Mouse (Mus musculus) testis, adult 2 months (tissue): ENCODE measurements around the gene Srebf1. TPM values are rescaled to one million over a fixed set of nuclear protein-coding genes. Genes with fewer than 3 reads are reported as not detected.

Experiments used
- H3K27ac ChIP-seq: fragments of 200-500 bp; 2 replicates; pipeline ENCODE4 v1.5.1; 2012; ENCODE audit warnings: low read depth, low read length; ENCODE audit not compliant: control insufficient read depth, insufficient read depth
- H3K27me3 ChIP-seq: fragments of 200-500 bp; 2 replicates; pipeline ENCODE4 v1.6.1; 2012; ENCODE audit warnings: mild to moderate bottlenecking, low read length, moderate library complexity; ENCODE audit not compliant: control insufficient read depth, insufficient read depth
- H3K36me3 ChIP-seq: fragments of 200-500 bp; 2 replicates; pipeline ENCODE4 v1.6.1; 2012; ENCODE audit warnings: mild to moderate bottlenecking, low read length; ENCODE audit not compliant: control insufficient read depth, insufficient read depth
- H3K4me1 ChIP-seq: fragments of 200-500 bp; 2 replicates; pipeline ENCODE4 v1.6.1; 2012; ENCODE audit warnings: low read length; ENCODE audit not compliant: control insufficient read depth, insufficient read depth
- H3K4me3 ChIP-seq: fragments of 200-500 bp; 2 replicates; pipeline ENCODE4 v1.5.1; 2012; ENCODE audit warnings: low read depth, mild to moderate bottlenecking, low read length, moderate library complexity, mixed read lengths; ENCODE audit not compliant: control insufficient read depth
- CTCF ChIP-seq: fragments of 200-500 bp; IDR thresholded peaks from 2 replicates; pipeline ENCODE4 v1.5.1; 2012; ENCODE audit warnings: low read depth, mild to moderate bottlenecking, inconsistent platforms, low read length, moderate library complexity; ENCODE audit not compliant: control insufficient read depth, insufficient read depth, insufficient replicate concordance
- POLR2A ChIP-seq: fragments of 200-500 bp; IDR thresholded peaks from 2 replicates; pipeline ENCODE4 v1.6.1; 2012; ENCODE audit warnings: low read depth, mild to moderate bottlenecking, inconsistent platforms, low read length, moderate library complexity; ENCODE audit not compliant: control insufficient read depth
- polyA plus RNA-seq: library from polyadenylated mRNA; depleted of rRNA; stranded (reverse); fragments of >200 nt; gene quantifications from 2 replicates; pipeline ENCODE4 v1.2.3, GENCODE M21; 2012

Gene Srebf1
- polyA plus RNA-seq, 1 experiment = 13.2 TPM

DNA sequence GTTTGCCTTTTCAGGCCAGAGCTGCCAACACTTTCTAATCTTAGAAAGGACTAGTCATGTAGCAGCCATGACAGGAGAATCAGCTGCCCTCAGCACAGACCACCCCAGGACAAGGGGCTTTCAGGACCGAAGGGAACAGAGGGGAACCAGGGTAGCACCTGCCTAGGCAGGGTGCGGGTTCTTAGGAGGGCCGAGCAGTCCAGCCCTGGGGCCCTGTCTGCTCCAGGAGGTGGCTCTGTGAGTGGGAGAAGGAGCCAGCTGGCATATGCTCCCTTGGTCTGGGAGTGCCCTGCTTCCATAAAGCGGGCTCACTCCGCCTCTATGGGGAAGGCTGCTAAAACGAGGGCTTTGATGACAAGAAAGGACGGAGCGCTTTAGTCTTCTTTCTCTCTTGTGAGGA is 10.9 kb upstream of the Srebf1 start:
- no peaks in the 10 kb centered on the region for H3K4me1 ChIP-seq
- TF ChIP-seq CTCF (no peak), POLR2A (no peak)
- no peaks in the 10 kb centered on the region for H3K36me3 ChIP-seq
- H3K4me3 ChIP-seq = no peak overlapping the region
- no peak overlapping the region for H3K27ac ChIP-seq
- H3K27me3 ChIP-seq = no peaks in the 10 kb centered on the region

DNA sequence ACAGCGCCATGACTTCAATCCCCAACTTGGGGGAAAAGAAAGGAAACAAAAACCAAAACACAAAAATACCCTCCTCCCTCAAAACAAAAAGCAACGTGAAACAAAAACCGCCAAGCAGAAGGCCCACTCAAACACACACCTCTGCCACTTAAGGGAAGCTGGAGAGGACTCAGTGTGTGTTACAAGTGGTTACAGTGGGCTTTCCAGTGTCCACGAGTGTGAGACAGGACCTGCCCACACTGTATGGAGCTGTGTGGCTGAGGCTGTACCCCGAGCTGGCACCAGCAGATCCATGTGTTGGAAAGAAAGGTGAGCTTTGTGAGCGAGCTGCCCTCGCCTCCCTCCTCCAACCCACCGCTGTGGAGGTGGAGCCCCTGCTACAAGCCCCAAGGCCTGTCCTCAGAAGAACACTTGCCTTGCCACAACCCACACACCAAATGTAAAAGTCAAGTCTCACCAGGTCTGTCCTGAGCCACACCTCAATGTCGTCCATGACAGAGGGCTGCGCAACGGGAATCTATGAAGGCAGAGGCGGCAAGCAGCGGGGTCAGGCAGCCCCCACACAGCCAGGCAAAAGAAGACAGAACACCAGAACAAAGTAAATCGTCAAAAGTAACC is 10.2 kb upstream of the Srebf1 start:
- H3K36me3 ChIP-seq = no peaks in the 10 kb centered on the region
- no peaks in the 10 kb centered on the region for H3K4me1 ChIP-seq
- no peak overlapping the region for H3K4me3 ChIP-seq
- TF ChIP-seq CTCF = no peak
- TF ChIP-seq POLR2A = no peak
- no peaks in the 10 kb centered on the region for H3K27me3 ChIP-seq
- no peak overlapping the region for H3K27ac ChIP-seq

DNA sequence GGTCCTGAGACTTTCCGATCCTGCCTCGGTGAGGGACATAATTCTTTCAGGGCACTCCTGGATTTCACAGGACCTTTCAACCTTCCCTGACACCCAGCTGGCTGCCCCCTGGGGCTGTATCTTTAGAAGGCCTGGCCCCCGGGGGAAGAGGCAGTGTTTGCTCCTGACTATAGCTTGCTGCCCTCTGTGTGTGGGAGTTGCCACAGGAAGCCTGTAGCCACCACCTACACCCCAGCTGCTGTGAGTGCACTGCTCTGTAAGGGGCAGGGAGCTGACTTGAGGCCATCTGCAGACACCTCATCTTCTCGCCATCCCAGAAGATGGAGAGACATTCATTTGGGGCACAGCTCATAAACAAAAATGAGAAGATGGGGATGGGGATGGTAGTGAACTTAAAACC is 9.6 kb upstream of the Srebf1 start:
- Histone ChIP-seq H3K4me3 (no peak overlapping the region), H3K4me1 (no peaks in the 10 kb centered on the region), H3K27ac (no peak overlapping the region), H3K27me3 (no peaks in the 10 kb centered on the region), H3K36me3 (no peaks in the 10 kb centered on the region)
- TF ChIP-seq CTCF (no peak), POLR2A (no peak)

DNA sequence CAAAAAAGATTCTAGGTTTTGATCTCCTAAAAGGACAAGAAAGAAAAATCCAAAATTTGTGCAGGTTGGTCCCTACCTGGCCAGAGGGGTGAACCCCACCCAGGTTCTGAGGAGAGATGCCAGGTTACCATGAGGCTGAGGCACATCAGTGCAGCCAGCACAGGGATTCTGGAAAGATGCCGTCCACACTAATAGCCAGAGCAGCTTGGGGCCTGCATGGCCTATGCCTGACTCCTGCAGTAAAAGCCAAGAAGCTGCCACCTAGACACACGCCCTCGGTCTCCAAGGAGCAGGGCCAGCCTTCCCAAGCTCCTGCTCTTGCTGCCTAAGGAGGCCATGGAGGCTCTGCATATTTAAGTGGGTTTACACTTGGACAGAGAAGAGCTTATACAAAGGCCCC is 8.9 kb upstream of the Srebf1 start:
- Histone ChIP-seq H3K36me3 (no peaks in the 10 kb centered on the region), H3K27me3 (no peaks in the 10 kb centered on the region), H3K27ac (no peak overlapping the region), H3K4me3 (no peak overlapping the region), H3K4me1 (no peaks in the 10 kb centered on the region)
- TF ChIP-seq POLR2A (no peak), CTCF (no peak)

DNA sequence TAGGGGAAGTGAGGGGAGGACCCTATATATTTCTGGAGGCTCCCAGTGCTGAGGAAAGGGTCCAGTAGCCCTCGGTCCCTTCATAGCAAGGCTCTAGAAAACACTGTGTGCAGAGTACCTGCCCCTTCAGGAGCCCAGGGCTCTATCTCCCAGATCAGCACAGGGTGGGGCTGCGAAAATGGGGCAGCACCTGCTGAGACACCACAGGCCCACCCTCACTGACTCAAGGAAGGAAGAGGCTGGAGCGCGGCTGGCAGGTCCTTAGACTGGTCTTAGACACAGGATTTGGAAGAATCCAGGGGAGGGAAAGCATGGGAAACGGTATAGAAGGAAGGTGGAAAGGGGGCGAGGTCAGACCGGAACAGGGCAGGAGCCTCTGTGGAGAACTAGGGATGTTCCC is 8.1 kb upstream of the Srebf1 start:
- Histone ChIP-seq H3K27ac (no peak overlapping the region), H3K4me1 (no peaks in the 10 kb centered on the region), H3K4me3 (peak overlapping the region; percentile 38), H3K36me3 (no peaks in the 10 kb centered on the region), H3K27me3 (no peaks in the 10 kb centered on the region)
- TF ChIP-seq CTCF = no peak

- Histone ChIP-seq H3K4me3 (no peak overlapping the region), H3K27me3 (no peaks in the 10 kb centered on the region), H3K4me1 (no peaks in the 10 kb centered on the region), H3K36me3 (no peaks in the 10 kb centered on the region), H3K27ac (no peak overlapping the region)
- TF ChIP-seq CTCF (no peak), POLR2A (no peak)
Measured at GRCm38 (mm10) chr11:60229821-60230220, 7.4 kb upstream of the Srebf1 start.

- Histone ChIP-seq H3K27ac (no peak overlapping the region), H3K4me1 (peaks cover under 1% of the 10 kb centered on the region; the same call in 1 of the 2 replicates)
- TF ChIP-seq POLR2A (no peak), CTCF (no peak)
Measured at GRCm38 (mm10) chr11:60228525-60228924, 6.1 kb upstream of the Srebf1 start.

GRCm38 (mm10) chr11:60225874-60226273 is 3.5 kb upstream of the Srebf1 start:
- Histone ChIP-seq H3K27me3 (no peaks in the 10 kb centered on the region), H3K27ac (no peak overlapping the region), H3K36me3 (no peaks in the 10 kb centered on the region), H3K4me1 (peaks cover 15% of the 10 kb centered on the region), H3K4me3 (no peak overlapping the region)
- TF ChIP-seq POLR2A = no peak
- no peak for TF ChIP-seq CTCF

More at GRCm38 (mm10) chr11:60228525-60228924, 6.1 kb upstream of the Srebf1 start:
- H3K4me3 ChIP-seq = no peak overlapping the region
- H3K36me3 ChIP-seq = no peaks in the 10 kb centered on the region
- H3K27me3 ChIP-seq = no peaks in the 10 kb centered on the region
